Mouse (Mus musculus): ENCODE measurements around the gene Fgf22.

DNA sequence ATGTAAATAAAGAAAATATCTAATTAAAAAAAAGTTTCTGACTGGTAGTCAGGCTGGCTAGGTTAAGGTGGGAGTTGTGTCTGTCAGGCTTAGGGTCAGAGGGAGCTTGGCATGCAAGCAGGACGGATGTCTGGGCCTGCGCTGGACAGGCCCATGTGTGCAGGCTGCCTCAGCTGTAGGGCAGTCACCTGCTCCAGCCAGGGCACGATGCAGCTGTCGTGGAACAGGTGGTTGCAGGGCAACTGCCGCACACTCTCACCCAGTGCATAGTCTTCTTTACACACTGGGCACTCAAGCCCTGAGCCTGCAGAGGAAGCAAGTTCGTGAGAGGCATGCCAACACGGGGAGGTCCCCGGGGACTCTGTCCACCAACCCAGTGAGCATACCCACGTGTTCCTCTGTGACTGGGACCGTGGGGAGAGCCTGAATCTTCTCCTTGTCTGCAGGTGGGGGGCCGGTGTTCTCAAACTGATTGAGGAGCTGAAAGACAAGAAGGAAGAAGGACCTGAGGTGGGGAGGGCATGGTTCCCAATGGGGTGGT, 5.8 kb downstream of the Fgf22 start:
- TF ChIP-seq CTCF (IDR thresholded peaks at IDR 0.05; ENCODE audit: low read depth) (no peak), EP300 (IDR thresholded peaks at IDR 0.05; ENCODE audit: low read depth) (no peak)

All from liver, postnatal 0 days (tissue).